Mouse (Mus musculus) midbrain, embryonic 13.5 days (tissue): ENCODE data around the gene Gnat1. TPM values are rescaled to one million over a fixed set of nuclear protein-coding genes. Genes with fewer than 3 reads are reported as not detected.

ENCODE experiments used
- ATAC-seq: fragments of 200-750 bp; cut with Nextera tagmentation; 2 replicates; pipeline ENCODE4 v1.8.0; 2017; ENCODE audit warnings: mild to moderate bottlenecking, moderate TSS enrichment, moderate library complexity
- H3K27ac ChIP-seq: fragments of 300-500 bp; sonication (generic); 2 replicates; pipeline ENCODE4 v1.5.1; 2015; ENCODE audit warnings: inconsistent platforms, mild to moderate bottlenecking, moderate library complexity
- H3K27me3 ChIP-seq: fragments of 300-500 bp; sonication (generic); 2 replicates; pipeline ENCODE4 v1.6.1; 2015; ENCODE audit warnings: mild to moderate bottlenecking, inconsistent platforms
- H3K36me3 ChIP-seq: fragments of 300-500 bp; sonication (generic); 2 replicates; pipeline ENCODE4 v1.6.1; 2015; ENCODE audit warnings: mild to moderate bottlenecking, inconsistent platforms
- H3K4me1 ChIP-seq: fragments of 300-500 bp; sonication (generic); replicated peaks from 2 replicates; pipeline ENCODE4 v1.6.1; 2015; ENCODE audit warnings: inconsistent platforms
- H3K4me2 ChIP-seq: fragments of 300-500 bp; sonication (generic); replicated peaks from 2 replicates; pipeline ENCODE4 v1.6.1; 2015; ENCODE audit warnings: moderate library complexity, mild to moderate bottlenecking, inconsistent platforms
- H3K4me3 ChIP-seq: fragments of 300-500 bp; sonication (generic); replicated peaks from 2 replicates; pipeline ENCODE4 v1.5.1; 2015; ENCODE audit warnings: mild to moderate bottlenecking, inconsistent platforms
- H3K9ac ChIP-seq: fragments of 300-500 bp; sonication (generic); replicated peaks from 2 replicates; pipeline ENCODE4 v1.6.1; 2015; ENCODE audit warnings: mild to moderate bottlenecking, inconsistent platforms
- H3K9me3 ChIP-seq: fragments of 300-500 bp; sonication (generic); 2 replicates; pipeline ENCODE4 v1.6.1; 2016; ENCODE audit warnings: mild to moderate bottlenecking, inconsistent platforms
- WGBS: fragments of 180-500 bp; shearing (Covaris S2); methylation state at CpG from one replicate; pipeline ENCODE4 v1.1.7; 2015; 5-methylcytosine and 5-hydroxymethylcytosine counted together
- polyA plus RNA-seq: library from polyadenylated mRNA; unstranded; fragments of >200 nt; fragmentation: Nextera tagmentation; extraction: Ambion mirVana; gene quantifications from 2 replicates; pipeline ENCODE4 v1.2.1, GENCODE M21; 2015

Gnat1 gene
- polyA plus RNA-seq, 1 experiment from 2014 or later: 2.7 TPM

DNA sequence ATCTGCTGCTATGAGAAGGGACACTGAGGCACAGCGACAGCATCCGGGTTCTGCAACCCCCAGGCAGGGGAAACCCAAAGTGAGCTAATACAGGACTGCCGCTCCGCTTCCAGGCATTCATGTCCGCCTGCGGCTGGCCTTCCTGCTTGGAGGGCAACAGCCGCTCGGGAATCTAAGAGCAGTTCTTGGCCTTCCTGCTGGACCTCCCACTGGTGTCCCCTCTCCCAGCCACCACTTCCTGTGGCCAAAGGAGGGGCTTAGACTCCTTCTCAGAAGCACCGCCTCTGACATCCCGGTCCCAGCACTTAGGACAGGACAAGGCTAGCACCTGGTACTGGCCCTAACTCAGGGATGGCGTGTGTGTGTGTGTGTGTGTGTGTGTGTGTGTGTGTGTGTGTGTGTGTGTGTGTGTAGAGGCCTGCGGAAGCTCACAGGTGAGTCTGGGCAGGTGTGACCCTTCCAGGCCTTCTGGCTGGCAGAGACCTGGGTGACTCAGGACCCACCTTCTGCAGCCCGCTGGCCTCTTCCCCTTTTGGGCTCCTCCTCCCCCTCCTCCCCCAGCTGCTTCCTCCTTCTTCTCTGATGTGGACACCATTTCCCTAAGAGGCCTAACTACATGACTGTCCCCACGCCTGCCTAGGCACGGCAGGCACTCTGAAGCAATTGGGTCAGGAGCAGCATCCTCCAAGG is 50.6 kb downstream of the Gnat1 start:
- no peak for ATAC-seq
- H3K36me3 ChIP-seq: peaks cover 17% of the 10 kb centered on the region
- H3K4me3 ChIP-seq: 0 out of 2 replicates have a peak overlapping the region, but pooled peaks have one; percentile 25
- peak overlapping the region; percentile 98 for H3K27ac ChIP-seq
- no peaks in the 10 kb centered on the region for H3K9me3 ChIP-seq
- 28% methylated on average over 13 of the region's 15 CpGs for WGBS
- no peaks in the 10 kb centered on the region for H3K27me3 ChIP-seq
- peak overlapping the region; percentile 90 for H3K4me2 ChIP-seq
- H3K9ac ChIP-seq: peak overlapping the region; percentile 71
- H3K4me1 ChIP-seq: peaks cover 96% of the 10 kb centered on the region

DNA sequence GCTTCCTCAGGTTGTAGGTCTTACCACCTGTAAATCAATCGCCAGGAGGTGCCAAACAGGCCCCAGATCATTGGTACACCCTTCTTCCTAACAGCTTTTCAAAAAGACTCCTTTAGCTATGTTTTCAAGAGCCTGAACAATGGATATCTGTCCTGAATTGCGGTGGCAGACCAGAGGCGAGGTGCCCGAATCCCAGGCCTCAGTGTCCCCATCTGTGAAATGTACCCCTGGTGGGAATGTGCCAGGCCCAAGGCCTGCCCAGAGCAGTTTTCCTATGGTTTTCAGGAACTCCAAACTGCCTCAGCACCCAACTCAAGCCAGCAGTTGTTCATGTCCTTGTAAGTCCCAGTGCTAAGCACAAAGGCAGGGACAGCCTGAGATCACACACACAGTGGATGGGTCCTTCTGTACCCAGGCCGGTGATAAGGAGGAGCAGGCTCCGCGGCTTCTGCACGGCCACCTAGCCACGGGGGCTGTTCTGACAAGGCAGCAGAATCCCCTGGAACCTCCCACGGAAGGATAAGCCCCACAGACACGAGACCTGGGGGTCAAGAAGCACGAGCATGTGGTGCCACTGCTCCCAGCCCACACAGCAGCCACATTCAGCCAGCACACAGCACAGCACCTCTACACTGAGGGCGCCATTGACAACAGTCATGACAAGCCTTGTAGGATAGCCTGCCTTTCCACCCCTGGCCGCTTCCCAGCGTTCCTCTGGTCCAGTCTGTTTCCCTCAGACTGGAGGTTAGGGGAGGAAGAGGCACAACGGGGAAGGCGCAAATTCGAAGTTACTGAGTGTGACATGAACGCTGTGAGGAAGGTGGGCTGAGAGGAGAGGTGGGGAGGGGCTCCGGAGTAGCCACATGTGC is 51.9 kb downstream of the Gnat1 start:
- Histone ChIP-seq H3K9ac (peak overlapping the region; percentile 71), H3K36me3 (peaks cover 24% of the 10 kb centered on the region), H3K4me2 (peak overlapping the region; percentile 90), H3K4me3 (peak overlapping the region; percentile 9; the same call in 1 of the 2 replicates), H3K4me1 (peaks cover 87% of the 10 kb centered on the region), H3K27ac (peak overlapping the region; percentile 98), H3K27me3 (no peaks in the 10 kb centered on the region), H3K9me3 (no peaks in the 10 kb centered on the region)
- 11% methylated on average over 20 of the region's 20 CpGs for WGBS
- no peak for ATAC-seq

DNA sequence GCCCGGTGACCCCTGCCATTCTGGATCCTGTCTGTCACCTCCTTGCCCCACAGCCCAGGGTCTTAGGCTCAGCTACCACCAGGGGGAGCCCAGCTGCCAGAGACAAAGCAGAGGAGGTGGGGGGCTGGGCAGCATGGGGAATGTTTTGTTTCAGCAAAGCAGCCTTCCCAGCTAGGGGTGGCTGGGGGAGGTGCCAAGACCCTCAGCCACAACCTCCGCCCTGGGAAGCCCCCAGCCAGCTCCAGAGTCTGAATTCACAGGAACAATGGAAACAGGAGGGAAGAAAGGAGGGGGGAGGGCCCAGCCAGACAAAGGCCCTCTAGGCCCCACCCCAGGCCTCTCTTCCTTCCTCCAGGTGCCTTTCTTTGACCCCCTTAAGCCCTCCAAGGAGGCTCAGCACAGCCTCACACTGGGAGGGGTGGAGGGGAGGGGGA is 52.7 kb downstream of the Gnat1 start:
- WGBS: 0% methylated on average over 2 of the region's 2 CpGs
- H3K4me1 ChIP-seq: peaks cover 80% of the 10 kb centered on the region

DNA sequence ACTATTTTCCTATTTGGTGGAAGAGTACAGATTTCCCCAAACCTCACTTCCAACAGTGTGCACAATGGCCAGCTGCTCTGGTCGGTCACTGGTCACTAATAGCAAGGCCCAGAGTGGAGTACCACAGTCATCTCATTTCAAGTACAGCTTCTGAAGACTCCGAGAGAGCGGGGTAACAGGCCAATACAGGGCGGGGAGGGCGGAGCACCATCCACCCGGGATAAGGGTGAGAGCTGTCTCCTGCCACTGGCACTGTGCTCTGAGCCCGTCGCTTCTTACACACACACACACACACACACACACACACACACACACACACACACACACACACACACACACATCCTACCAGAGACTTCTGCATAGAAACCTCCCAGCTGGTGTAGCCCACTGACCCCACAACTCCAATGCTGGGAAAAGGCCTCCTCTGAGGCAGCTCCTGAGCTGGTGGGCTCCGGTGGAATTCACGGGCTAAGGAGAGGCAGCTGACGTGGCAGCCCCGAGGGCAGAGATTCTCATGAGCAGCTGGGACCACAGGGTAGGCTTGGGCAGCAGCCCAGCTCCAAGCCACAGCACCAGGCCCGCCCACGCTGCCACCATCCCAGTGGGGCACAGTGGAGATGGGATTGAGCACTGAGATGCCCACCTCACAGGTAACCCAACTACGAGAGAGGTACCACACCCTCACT is 53.2 kb downstream of the Gnat1 start:
- Histone ChIP-seq H3K36me3 (peaks cover 31% of the 10 kb centered on the region), H3K9ac (peak overlapping the region; percentile 71), H3K4me3 (peak overlapping the region; percentile 26), H3K27me3 (no peaks in the 10 kb centered on the region), H3K4me2 (peak overlapping the region; percentile 90), H3K27ac (peak overlapping the region; percentile 98), H3K4me1 (peaks cover 74% of the 10 kb centered on the region), H3K9me3 (no peaks in the 10 kb centered on the region)
- WGBS: 24% methylated on average over 15 of the region's 15 CpGs
- peak; percentile 62 for ATAC-seq

More for the DNA sequence above, 52.7 kb downstream of the Gnat1 start:
- Histone ChIP-seq H3K9ac (peak overlapping the region; percentile 71), H3K27ac (peak overlapping the region; percentile 98), H3K36me3 (peaks cover 31% of the 10 kb centered on the region), H3K4me3 (peak overlapping the region; percentile 26), H3K27me3 (no peaks in the 10 kb centered on the region), H3K9me3 (no peaks in the 10 kb centered on the region), H3K4me2 (peak overlapping the region; percentile 90)
- peak; percentile 76 for ATAC-seq

DNA sequence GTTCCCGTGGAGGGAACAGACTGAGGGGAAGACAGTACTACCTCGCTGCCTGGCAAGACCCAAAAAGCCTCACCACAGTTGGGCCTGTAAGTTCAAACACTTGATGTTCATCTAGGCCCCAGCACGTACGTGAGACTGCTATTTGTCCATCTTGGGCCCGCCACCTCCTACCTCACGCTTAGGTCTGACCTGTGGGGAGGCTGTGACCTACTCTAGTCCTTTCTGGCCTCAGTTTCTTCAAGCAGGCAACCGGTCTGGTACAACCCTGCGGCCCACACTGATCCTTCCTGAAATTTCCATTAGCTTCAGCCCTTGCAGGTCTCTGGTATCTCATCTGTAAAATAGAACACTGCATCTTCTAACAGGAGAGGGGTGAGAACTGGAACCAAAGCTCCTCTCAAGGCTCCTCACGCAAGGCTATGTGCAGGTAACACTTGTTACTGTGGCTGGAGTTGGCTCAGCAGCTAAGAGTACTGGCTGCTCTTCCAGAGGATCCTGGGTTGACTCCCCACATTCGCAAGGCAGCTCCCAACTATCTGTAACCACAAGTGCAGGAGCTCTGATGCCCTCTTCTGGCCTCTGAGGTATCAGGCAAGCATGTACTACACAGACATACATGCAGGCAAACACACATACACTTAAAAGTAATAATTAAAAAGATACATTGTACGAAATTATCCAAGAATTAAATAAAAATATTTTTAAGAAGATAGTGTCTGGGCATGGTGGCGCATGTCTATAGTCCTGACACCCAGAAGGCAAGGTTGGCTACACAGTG is 54.0 kb downstream of the Gnat1 start:
- WGBS: 84% methylated on average over 12 of the region's 12 CpGs
- no peaks in the 10 kb centered on the region for H3K9me3 ChIP-seq
- H3K36me3 ChIP-seq: peaks cover 33% of the 10 kb centered on the region
- ATAC-seq: no peak
- H3K27me3 ChIP-seq: no peaks in the 10 kb centered on the region
- H3K4me3 ChIP-seq: no peak overlapping the region
- peaks cover 66% of the 10 kb centered on the region for H3K4me1 ChIP-seq
- H3K9ac ChIP-seq: peak overlapping the region; percentile 71; the same call in 1 of the 2 replicates
- no peak overlapping the region for H3K4me2 ChIP-seq
- H3K27ac ChIP-seq: peak overlapping the region; percentile 98

DNA sequence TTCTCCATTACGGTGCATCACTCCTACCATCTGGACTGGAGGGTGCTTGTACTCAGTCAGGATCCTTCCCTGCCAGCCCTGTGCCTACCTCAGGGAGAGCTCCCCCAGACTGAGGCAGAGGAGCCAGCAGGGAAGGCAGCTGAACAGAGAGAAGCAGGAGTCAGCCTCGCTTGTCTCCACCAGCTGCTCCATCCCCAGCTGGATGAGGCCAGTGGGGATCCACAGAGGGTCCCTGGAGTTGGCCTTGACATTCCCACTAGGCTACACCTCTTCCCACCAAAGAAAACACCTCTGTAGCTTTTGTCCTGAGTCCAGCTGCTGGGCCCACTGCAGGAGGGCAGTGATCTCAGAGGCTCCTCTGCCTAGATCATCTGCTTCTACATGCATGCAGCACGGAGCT is 54.6 kb downstream of the Gnat1 start:
- 74% methylated on average over 3 of the region's 3 CpGs for WGBS
- H3K27ac ChIP-seq: peak overlapping the region; percentile 61

DNA sequence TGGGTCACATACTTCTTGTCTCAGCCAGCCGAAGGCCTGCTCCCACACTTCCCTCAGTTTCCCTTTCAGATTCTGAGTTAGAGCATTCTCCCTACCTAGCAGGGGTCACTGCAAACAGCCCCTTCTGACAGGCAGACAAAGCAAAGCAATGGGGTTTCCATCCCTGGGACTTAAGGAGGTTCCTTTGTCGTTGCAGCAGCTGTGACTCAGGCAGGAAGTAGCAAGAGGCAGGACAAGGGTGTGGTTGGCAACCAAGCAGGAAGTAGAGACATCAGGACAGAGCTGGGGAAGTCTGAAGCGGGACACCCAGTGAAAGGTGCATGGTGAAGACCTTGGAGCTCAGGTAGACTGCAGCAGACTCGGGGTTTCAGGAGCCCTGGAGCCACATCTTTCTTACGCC is 55.0 kb downstream of the Gnat1 start:
- Histone ChIP-seq H3K27ac (peak overlapping the region; percentile 61), H3K9me3 (no peaks in the 10 kb centered on the region), H3K36me3 (peaks cover 43% of the 10 kb centered on the region), H3K4me2 (no peak overlapping the region), H3K9ac (peak overlapping the region; percentile 36), H3K4me3 (no peak overlapping the region), H3K27me3 (no peaks in the 10 kb centered on the region), H3K4me1 (peaks cover 60% of the 10 kb centered on the region)
- no peak for ATAC-seq
- 75% methylated on average over 5 of the region's 5 CpGs for WGBS

More for the DNA sequence above, 54.6 kb downstream of the Gnat1 start:
- H3K9me3 ChIP-seq: no peaks in the 10 kb centered on the region
- peak overlapping the region; percentile 36; the same call in 1 of the 2 replicates for H3K9ac ChIP-seq
- peaks cover 60% of the 10 kb centered on the region for H3K4me1 ChIP-seq
- H3K27me3 ChIP-seq: no peaks in the 10 kb centered on the region
- no peak overlapping the region for H3K4me2 ChIP-seq
- no peak overlapping the region for H3K4me3 ChIP-seq
- peaks cover 39% of the 10 kb centered on the region for H3K36me3 ChIP-seq
- ATAC-seq: no peak

Other genes with a start within 250 kb of the Gnat1 start
- gene Tmem115, start 145.8 kb downstream of the Gnat1 start, polyA plus RNA-seq: 38.6 and 41.3 TPM in 2 replicates
- gene Cyb561d2, start 137.5 kb downstream of the Gnat1 start, polyA plus RNA-seq: 28.3 and 29.1 TPM in 2 replicates
- 67.7 and 70.8 TPM in 2 replicates for gene Nprl2, start 137.5 kb downstream of the Gnat1 start, polyA plus RNA-seq
- gene Zmynd10, start 132.4 kb downstream of the Gnat1 start, polyA plus RNA-seq: 1.1 and 1.5 TPM in 2 replicates
- gene Rassf1, start 128.2 kb downstream of the Gnat1 start, polyA plus RNA-seq: 38.6 and 39.5 TPM in 2 replicates
- 93.2 and 109 TPM in 2 replicates for gene Tusc2, start 116.5 kb downstream of the Gnat1 start, polyA plus RNA-seq
- 98.9 and 106 TPM in 2 replicates for gene Hyal2, start 111.8 kb downstream of the Gnat1 start, polyA plus RNA-seq
- 7.0 and 10.0 TPM in 2 replicates for gene Hyal1, start 102.8 kb downstream of the Gnat1 start, polyA plus RNA-seq
- gene Naa80, start 100.8 kb downstream of the Gnat1 start, polyA plus RNA-seq: 16.5 and 19.1 TPM in 2 replicates
- gene Hyal3, start 98.9 kb downstream of the Gnat1 start, polyA plus RNA-seq: 1.1 and 1.8 TPM in 2 replicates
- 13.5 and 14.7 TPM in 2 replicates for gene Ifrd2, start 92.1 kb downstream of the Gnat1 start, polyA plus RNA-seq
- gene Sema3b, start 70.5 kb downstream of the Gnat1 start, polyA plus RNA-seq: 2.3 and 2.7 TPM in 2 replicates
- gene Gnai2, start 44.3 kb downstream of the Gnat1 start, polyA plus RNA-seq: 399 and 416 TPM in 2 replicates
- 18.7 and 22.0 TPM in 2 replicates for gene Slc38a3, start 10.2 kb downstream of the Gnat1 start, polyA plus RNA-seq
- gene Sema3f, start 30.8 kb upstream of the Gnat1 start, polyA plus RNA-seq: 18.9 and 24.6 TPM in 2 replicates
- 282 and 315 TPM in 2 replicates for gene Rbm5, start 91.3 kb upstream of the Gnat1 start, polyA plus RNA-seq
- gene Rbm6, start 193.5 kb upstream of the Gnat1 start, polyA plus RNA-seq: 126 and 132 TPM in 2 replicates
- 21.5 and 23.8 TPM in 2 replicates for gene Mon1a, start 208.4 kb upstream of the Gnat1 start, polyA plus RNA-seq
- gene Mst1r, start 227.2 kb upstream of the Gnat1 start, polyA plus RNA-seq: 1.2 and 2.3 TPM in 2 replicates
- not detected in 2 replicates for gene Actl11, start 248.8 kb upstream of the Gnat1 start, polyA plus RNA-seq